Mouse (Mus musculus): ENCODE results near the gene Sf3a3. TPM values are rescaled to one million over a fixed set of nuclear protein-coding genes. Genes with fewer than 3 reads are reported as not detected.

The Sf3a3 gene
- 10 to 100 TPM; 60.4 to 68.1 TPM for total RNA-seq (2023)

GRCm38 (mm10) chr4:124714545-124715481 lies at the start of gene Sf3a3:
Gene Sf3a3 (plus strand): TSS chr4:124714776.

DNA sequence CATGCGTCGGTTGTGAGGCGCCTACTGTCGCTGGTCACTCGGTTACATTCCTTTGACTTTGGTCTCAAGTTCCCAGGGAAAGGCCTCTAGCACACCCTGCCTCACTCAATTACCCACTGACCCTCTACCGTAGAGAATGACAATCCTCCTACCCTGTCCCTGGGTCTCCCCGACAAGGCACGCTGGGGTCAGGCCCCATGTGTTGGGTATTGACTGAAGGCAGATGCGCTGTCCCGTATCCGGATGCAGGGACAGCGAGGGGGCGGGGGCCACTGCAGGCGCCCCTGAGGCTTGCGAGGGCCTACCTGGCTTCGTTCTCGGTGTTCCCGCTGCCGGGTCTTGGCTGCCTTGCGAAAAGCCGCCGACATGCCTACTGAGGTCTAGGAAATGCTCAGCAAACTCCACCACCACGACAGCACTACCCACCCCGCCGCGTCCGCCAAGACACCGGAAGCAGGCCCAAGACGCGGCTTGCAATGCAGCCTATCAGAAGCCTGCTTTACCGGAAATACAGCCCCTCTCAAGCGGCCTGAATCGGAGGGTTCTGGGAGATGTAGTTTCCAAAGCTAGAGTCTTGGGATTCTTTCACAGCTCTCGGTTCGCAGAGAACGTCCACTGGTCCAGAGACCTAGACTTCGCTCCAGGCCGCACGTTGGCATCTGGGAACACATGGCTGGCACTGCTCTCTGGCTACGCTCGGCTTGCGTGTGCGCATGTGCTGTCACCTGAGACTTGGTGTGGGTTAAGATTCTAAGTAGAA lies 21.3 kb upstream of the Sf3a3 start, which contains the start of gene Utp11:
TSS of gene Utp11 (minus strand) at position 466 of the 760 bp plus-strand sequence.

GRCm38 (mm10) chr4:124700248-124700971 lies 14.2 kb upstream of the Sf3a3 start, which contains the start of gene Fhl3:
Gene Fhl3 (plus strand): TSS chr4:124700701.

GRCm38 (mm10) chr4:124741376-124742343 lies 27.1 kb downstream of the Sf3a3 start, which contains the start of gene Inpp5b:
Gene Inpp5b (plus strand): TSS chr4:124741850.

Other genes starting within 250 kb of the Sf3a3 start
- gene 3100002H09Rik, start 104.0 kb upstream of the Sf3a3 start, total RNA-seq (2023): not detected
- gene Pou3f1, start 58.0 kb upstream of the Sf3a3 start, total RNA-seq (2023): not detected
- 10 to 100 TPM; 23.7 to 24.7 TPM for gene Utp11, start 21.2 kb upstream of the Sf3a3 start, total RNA-seq (2023)
- gene Fhl3, start 14.1 kb upstream of the Sf3a3 start, total RNA-seq (2023): 10 to 100 TPM; 21.2 to 22.7 TPM
- 100 to 1,000 TPM in 1 of 2 experiments, 10 to 100 TPM in 1; 80.5 to 104 TPM for gene Inpp5b, start 27.1 kb downstream of the Sf3a3 start, total RNA-seq (2023)
- gene Mtf1, start 87.3 kb downstream of the Sf3a3 start, total RNA-seq (2023): 10 to 100 TPM; 33.5 to 40.3 TPM
- gene Yrdc, start 135.9 kb downstream of the Sf3a3 start, total RNA-seq (2023): 100 to 1,000 TPM; 111 to 120 TPM
- gene 1110065P20Rik, start 136.4 kb downstream of the Sf3a3 start, total RNA-seq (2023): 10 to 100 TPM; 21.6 to 26.9 TPM
- 1 to 10 TPM; 4.8 to 5.1 TPM for gene Maneal, start 147.4 kb downstream of the Sf3a3 start, total RNA-seq (2023)
- not detected for gene Epha10, start 166.1 kb downstream of the Sf3a3 start, total RNA-seq (2023)
- 10 to 100 TPM; 21.1 to 21.9 TPM for gene 9930104L06Rik, start 222.3 kb downstream of the Sf3a3 start, total RNA-seq (2023)
- 1 to 10 TPM; 4.2 to 9.0 TPM for gene Cdca8, start 224.5 kb downstream of the Sf3a3 start, total RNA-seq (2023)